Mouse (Mus musculus) embryonic facial prominence, embryonic 14.5 days (tissue): Measurements from ENCODE around the gene Lrmda. TPM values are rescaled to one million over a fixed set of nuclear protein-coding genes. Genes with fewer than 3 reads are reported as not detected.

Experiments
- ATAC-seq: fragments of 200-750 bp; cut with Nextera tagmentation; 2 replicates; pipeline ENCODE4 v1.8.0; 2017; ENCODE audit warnings: low read depth, moderate number of reproducible peaks, moderate TSS enrichment
- DNase-seq: peaks from one replicate; pipeline ENCODE4 v3.0.0-alpha.2; 2015; ENCODE audit warnings: low spot score
- H3K27ac ChIP-seq: fragments of 300-500 bp; sonication (generic); replicated peaks from 2 replicates; pipeline ENCODE4 v1.5.1; 2014; ENCODE audit warnings: low read depth, mild to moderate bottlenecking, low read length, moderate library complexity
- H3K27me3 ChIP-seq: fragments of 300-500 bp; sonication (generic); replicated peaks from 2 replicates; pipeline ENCODE4 v1.6.1; 2014; ENCODE audit warnings: low read length; ENCODE audit not compliant: control insufficient read depth, insufficient read depth
- H3K36me3 ChIP-seq: fragments of 300-500 bp; sonication (generic); 2 replicates; pipeline ENCODE4 v1.6.1; 2014; ENCODE audit warnings: low read length, mixed read lengths; ENCODE audit not compliant: control insufficient read depth, insufficient read depth
- H3K4me1 ChIP-seq: fragments of 300-500 bp; sonication (generic); 2 replicates; pipeline ENCODE4 v1.6.1; 2014; ENCODE audit warnings: antibody characterized with exemption, low read length; ENCODE audit not compliant: control insufficient read depth, insufficient read depth
- H3K4me2 ChIP-seq: fragments of 300-500 bp; sonication (generic); 2 replicates; pipeline ENCODE4 v1.6.1; 2014; ENCODE audit warnings: low read depth, mild to moderate bottlenecking, low read length, moderate library complexity, mixed read lengths
- H3K4me3 ChIP-seq: fragments of 300-500 bp; sonication (generic); 2 replicates; pipeline ENCODE4 v1.5.1; 2014; ENCODE audit warnings: low read depth, mild to moderate bottlenecking, low read length
- H3K9ac ChIP-seq: fragments of 300-500 bp; sonication (generic); 2 replicates; pipeline ENCODE4 v1.6.1; 2014; ENCODE audit warnings: low read depth, mild to moderate bottlenecking, low read length, moderate library complexity, mixed read lengths
- H3K9me3 ChIP-seq: fragments of 300-500 bp; sonication (generic); 2 replicates; pipeline ENCODE4 v1.6.1; 2016; ENCODE audit warnings: low read length; ENCODE audit not compliant: control insufficient read depth
- WGBS: fragments of 180-500 bp; shearing (Covaris S2); extraction: QIAGEN DNeasy Blood & Tissue Kit; methylation state at CpG from one replicate; pipeline ENCODE4 v1.1.7; 2014; 5-methylcytosine and 5-hydroxymethylcytosine counted together
- polyA plus RNA-seq: library from polyadenylated mRNA; unstranded; fragments of >200 nt; fragmentation: Nextera tagmentation; extraction: Ambion mirVana; gene quantifications from 2 replicates; pipeline ENCODE4 v1.2.1, GENCODE M21; 2014

Lrmda gene
- polyA plus RNA-seq, 1 experiment from 2014 or later, result 0.24 TPM

- Histone ChIP-seq H3K9me3 (no peaks in the 10 kb centered on the region), H3K36me3 (no peaks in the 10 kb centered on the region), H3K4me2 (no peak overlapping the region), H3K27ac (no peak overlapping the region), H3K27me3 (no peaks in the 10 kb centered on the region), H3K4me3 (no peak overlapping the region), H3K9ac (no peak overlapping the region), H3K4me1 (no peaks in the 10 kb centered on the region)
- no peak for DNase-seq
- 96% methylated on average over 2 of the region's 2 CpGs for WGBS
- no peak for ATAC-seq
These were observed 473.8 kb downstream of the Lrmda start for GRCm38 (mm10) chr14:22493326-22493725.

DNA sequence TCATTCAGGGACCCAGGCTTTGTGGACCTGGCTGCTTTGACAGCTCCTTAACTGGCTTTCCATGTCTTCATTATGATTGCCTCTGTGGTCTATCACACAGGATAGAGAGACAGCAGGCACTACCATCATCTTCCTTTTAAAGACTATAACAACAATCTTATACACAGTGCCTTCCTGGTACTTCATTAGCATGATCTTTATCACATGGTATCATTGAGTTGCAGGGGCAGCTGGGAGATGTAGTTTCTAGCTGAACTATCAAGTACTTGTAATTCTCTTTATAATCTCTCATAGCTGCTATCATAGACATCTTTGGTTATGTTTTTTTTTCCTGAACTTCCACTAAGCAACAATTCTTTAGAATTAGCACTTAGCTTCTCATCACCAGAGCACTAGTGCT is 474.8 kb downstream of the Lrmda start:
- DNase-seq (no peak), ATAC-seq (no peak)
- Histone ChIP-seq H3K9ac (no peak overlapping the region), H3K27me3 (no peaks in the 10 kb centered on the region), H3K4me1 (no peaks in the 10 kb centered on the region), H3K4me2 (no peak overlapping the region), H3K4me3 (no peak overlapping the region), H3K9me3 (no peaks in the 10 kb centered on the region), H3K27ac (no peak overlapping the region), H3K36me3 (no peaks in the 10 kb centered on the region)

GRCm38 (mm10) chr14:22494866-22495265 is 475.4 kb downstream of the Lrmda start:
- peak; percentile 12; the same call in 1 of the 2 replicates for ATAC-seq
- H3K4me3 ChIP-seq, result no peak overlapping the region
- 76% methylated on average over 10 of the region's 10 CpGs for WGBS
- H3K4me2 ChIP-seq, result no peak overlapping the region
- no peaks in the 10 kb centered on the region for H3K4me1 ChIP-seq
- H3K36me3 ChIP-seq, result no peaks in the 10 kb centered on the region
- no peaks in the 10 kb centered on the region for H3K9me3 ChIP-seq
- H3K27me3 ChIP-seq, result no peaks in the 10 kb centered on the region
- DNase-seq, result peak; percentile 11
- H3K27ac ChIP-seq, result no peak overlapping the region
- H3K9ac ChIP-seq, result no peak overlapping the region

GRCm38 (mm10) chr14:22495286-22495685 is 475.8 kb downstream of the Lrmda start:
- 78% methylated on average over 8 of the region's 8 CpGs for WGBS
- Histone ChIP-seq H3K9me3 (no peaks in the 10 kb centered on the region), H3K27me3 (no peaks in the 10 kb centered on the region), H3K36me3 (no peaks in the 10 kb centered on the region), H3K4me2 (no peak overlapping the region), H3K9ac (no peak overlapping the region), H3K4me3 (no peak overlapping the region), H3K4me1 (no peaks in the 10 kb centered on the region), H3K27ac (no peak overlapping the region)
- no peak for DNase-seq
- ATAC-seq, result no peak

- no peak for ATAC-seq
- no peaks in the 10 kb centered on the region for H3K4me1 ChIP-seq
- WGBS, result 69% methylated on average over 4 of the region's 4 CpGs
These were observed 478.2 kb downstream of the Lrmda start for GRCm38 (mm10) chr14:22497636-22498131.

DNA sequence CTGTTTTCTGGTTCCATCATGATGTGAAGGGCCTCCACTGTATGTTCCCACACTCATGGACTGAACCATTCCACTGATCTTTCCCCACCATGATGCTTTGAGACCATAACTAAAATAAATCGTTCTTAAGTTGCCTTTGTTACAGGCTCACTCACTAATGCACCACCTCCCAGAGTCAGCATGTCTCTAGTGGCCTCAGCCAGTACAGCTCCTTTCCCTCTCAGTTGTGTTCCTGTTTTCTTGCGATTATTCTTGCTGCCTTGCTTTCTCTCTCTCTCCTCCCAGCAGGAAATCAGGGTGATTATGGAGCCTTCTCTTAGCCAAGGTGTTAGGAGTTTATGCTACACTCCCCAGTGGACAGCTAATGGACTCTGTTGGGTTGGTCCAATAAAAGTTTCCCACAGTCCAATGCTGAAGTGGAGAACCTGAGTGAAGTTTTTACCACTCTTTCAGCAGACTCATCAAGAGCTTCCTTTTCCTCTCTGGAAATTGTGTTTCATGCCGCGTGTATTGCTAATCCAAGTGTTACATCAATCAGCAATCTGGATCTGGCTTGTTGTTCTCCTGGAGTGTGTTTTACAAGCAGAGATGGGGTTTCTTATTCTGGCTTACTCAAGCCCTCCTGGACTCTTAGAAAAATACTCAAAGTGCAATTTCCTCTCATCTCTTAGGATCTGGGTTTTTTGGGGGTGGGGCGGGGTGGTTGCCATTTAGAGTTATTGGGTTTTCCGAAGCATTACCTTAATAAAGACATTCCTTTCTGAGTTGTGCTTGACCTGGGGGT is 490.4 kb downstream of the Lrmda start:
- 59% methylated on average over 6 of the region's 6 CpGs for WGBS
- Histone ChIP-seq H3K27ac (no peak overlapping the region), H3K4me2 (no peak overlapping the region), H3K4me3 (no peak overlapping the region), H3K9ac (no peak overlapping the region), H3K4me1 (no peaks in the 10 kb centered on the region; the same call in 1 of the 2 replicates), H3K9me3 (no peaks in the 10 kb centered on the region), H3K27me3 (no peaks in the 10 kb centered on the region), H3K36me3 (no peaks in the 10 kb centered on the region)
- DNase-seq, result peak; percentile 24
- no peak for ATAC-seq

More at GRCm38 (mm10) chr14:22497636-22498131, 478.2 kb downstream of the Lrmda start:
- H3K27ac ChIP-seq, result no peak overlapping the region
- H3K27me3 ChIP-seq, result no peaks in the 10 kb centered on the region
- H3K9ac ChIP-seq, result no peak overlapping the region
- no peaks in the 10 kb centered on the region for H3K36me3 ChIP-seq
- H3K4me3 ChIP-seq, result no peak overlapping the region
- no peak overlapping the region for H3K4me2 ChIP-seq
- H3K9me3 ChIP-seq, result no peaks in the 10 kb centered on the region
- DNase-seq, result no peak

DNA sequence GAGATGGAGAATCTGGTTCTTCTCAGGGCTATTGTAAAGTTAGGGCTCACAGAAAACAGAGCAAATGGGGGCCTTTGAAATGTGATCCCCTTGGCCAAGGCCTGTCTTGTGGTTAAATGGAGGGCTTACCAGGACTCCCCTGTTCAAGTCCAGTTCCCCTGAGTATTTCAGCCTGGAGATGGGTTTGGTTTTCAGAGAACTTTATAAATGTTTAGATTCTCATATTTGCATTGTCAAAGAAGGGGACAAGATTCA is 490.9 kb downstream of the Lrmda start:
- H3K9ac ChIP-seq, result no peak overlapping the region
- H3K27me3 ChIP-seq, result no peaks in the 10 kb centered on the region
- no peaks in the 10 kb centered on the region; the same call in 1 of the 2 replicates for H3K4me1 ChIP-seq
- H3K27ac ChIP-seq, result no peak overlapping the region
- no peaks in the 10 kb centered on the region for H3K36me3 ChIP-seq
- H3K4me3 ChIP-seq, result no peak overlapping the region
- no peaks in the 10 kb centered on the region for H3K9me3 ChIP-seq
- ATAC-seq (no peak), DNase-seq (no peak)
- H3K4me2 ChIP-seq, result no peak overlapping the region

- Histone ChIP-seq H3K9me3 (peaks cover 10% of the 10 kb centered on the region; the same call in 1 of the 2 replicates), H3K36me3 (no peaks in the 10 kb centered on the region), H3K9ac (no peak overlapping the region), H3K27me3 (no peaks in the 10 kb centered on the region), H3K4me2 (no peak overlapping the region), H3K27ac (no peak overlapping the region), H3K4me1 (no peaks in the 10 kb centered on the region; the same call in 1 of the 2 replicates), H3K4me3 (no peak overlapping the region)
- DNase-seq, result peak; percentile 71
- ATAC-seq, result no peak
- WGBS, result 49% methylated on average over 5 of the region's 5 CpGs
These were observed 495.0 kb downstream of the Lrmda start for GRCm38 (mm10) chr14:22514362-22515084.
